Mouse (Mus musculus) G1E (cell line): ENCODE measurements around the gene Mcrip1.

Experiments used
- CTCF ChIP-seq: IDR thresholded peaks from 2 replicates; pipeline ENCODE4 v1.5.1; 2012; ENCODE audit warnings: low read depth, low read length, inconsistent platforms, mixed read lengths
- GATA1 ChIP-seq: IDR thresholded peaks from 2 replicates; pipeline ENCODE4 v1.6.1; 2012; ENCODE audit warnings: borderline replicate concordance, low read length, inconsistent platforms, mixed read lengths
- GATA2 ChIP-seq: IDR thresholded peaks from 2 replicates; pipeline ENCODE4 v1.6.1; 2012; ENCODE audit warnings: low read depth, low read length, inconsistent platforms, borderline replicate concordance
- POLR2AphosphoS5 ChIP-seq: IDR thresholded peaks from 2 replicates; pipeline ENCODE4 v1.6.1; 2012; ENCODE audit warnings: low read depth, low read length, inconsistent platforms; ENCODE audit not compliant: insufficient replicate concordance
- TAL1 ChIP-seq: conservative IDR thresholded peaks from 2 replicates; pipeline ENCODE4 v1.6.1; 2012; ENCODE audit warnings: low read depth, low read length, inconsistent platforms, mixed read lengths

- TF ChIP-seq CTCF: no peak
- TF ChIP-seq GATA1: no peak
- no peak for TF ChIP-seq TAL1
- TF ChIP-seq POLR2AphosphoS5: no peak
- TF ChIP-seq GATA2: no peak
Measured at GRCm38 (mm10) chr11:120568324-120568723, 18.8 kb upstream of the Mcrip1 start.
